Mouse (Mus musculus) spleen, adult 2 months (tissue): ENCODE measurements around the gene Idh3b. TPM values are rescaled to one million over a fixed set of nuclear protein-coding genes. Genes with fewer than 3 reads are reported as not detected.

ENCODE experiments used
- DNase-seq, 2 experiments: peaks; one replicate each; pipeline versions ENCODE4 v3.0.0 to v3.0.0-alpha.2; 2012 to 2021; ENCODE audit warnings: low spot score in 2 of 2, low read depth in 1 of 2
- H3K27ac ChIP-seq: fragments of 200-500 bp; 2 replicates; pipeline ENCODE4 v1.5.1; 2012; ENCODE audit warnings: low read length, inconsistent platforms; ENCODE audit not compliant: insufficient read depth
- H3K27me3 ChIP-seq: fragments of 200-500 bp; 2 replicates; pipeline ENCODE4 v1.6.1; 2012; ENCODE audit warnings: mild to moderate bottlenecking, moderate library complexity, low read length, inconsistent platforms; ENCODE audit not compliant: control insufficient read depth, insufficient read depth
- H3K36me3 ChIP-seq: fragments of 200-500 bp; 2 replicates; pipeline ENCODE4 v1.6.1; 2012; ENCODE audit warnings: mild to moderate bottlenecking, low read length, inconsistent platforms; ENCODE audit not compliant: control insufficient read depth, insufficient read depth
- H3K4me1 ChIP-seq: fragments of 200-500 bp; 2 replicates; pipeline ENCODE4 v1.6.1; 2011; ENCODE audit warnings: inconsistent platforms; ENCODE audit not compliant: control insufficient read depth, insufficient read depth, insufficient read length
- H3K4me3 ChIP-seq: fragments of 200-500 bp; 2 replicates; pipeline ENCODE4 v1.5.1; 2011; ENCODE audit warnings: mild to moderate bottlenecking, inconsistent platforms; ENCODE audit not compliant: insufficient read depth, insufficient read length; ENCODE audit errors: extremely low read depth
- CTCF ChIP-seq: fragments of 200-500 bp; IDR thresholded peaks from 2 replicates; pipeline ENCODE4 v1.5.1; 2011; ENCODE audit warnings: mild to moderate bottlenecking, inconsistent platforms; ENCODE audit not compliant: insufficient read depth, insufficient read length, insufficient replicate concordance; ENCODE audit errors: extremely low read depth
- POLR2A ChIP-seq: fragments of 200-500 bp; IDR thresholded peaks from 2 replicates; pipeline ENCODE4 v1.6.1; 2011; ENCODE audit warnings: low read depth, low read length, inconsistent platforms
- WGBS: fragments of 180-500 bp; shearing (Covaris S2); methylation state at CpG from one replicate; pipeline ENCODE4 v1.1.7; 2018; 5-methylcytosine and 5-hydroxymethylcytosine counted together
- polyA plus RNA-seq: library from polyadenylated mRNA; depleted of rRNA; stranded (reverse); fragments of >200 nt; gene quantifications from 2 replicates; pipeline ENCODE4 v1.2.3, GENCODE M21; 2012; rRNA removed

Gene Idh3b
- polyA plus RNA-seq, 1 experiment: 76.2 TPM

DNA sequence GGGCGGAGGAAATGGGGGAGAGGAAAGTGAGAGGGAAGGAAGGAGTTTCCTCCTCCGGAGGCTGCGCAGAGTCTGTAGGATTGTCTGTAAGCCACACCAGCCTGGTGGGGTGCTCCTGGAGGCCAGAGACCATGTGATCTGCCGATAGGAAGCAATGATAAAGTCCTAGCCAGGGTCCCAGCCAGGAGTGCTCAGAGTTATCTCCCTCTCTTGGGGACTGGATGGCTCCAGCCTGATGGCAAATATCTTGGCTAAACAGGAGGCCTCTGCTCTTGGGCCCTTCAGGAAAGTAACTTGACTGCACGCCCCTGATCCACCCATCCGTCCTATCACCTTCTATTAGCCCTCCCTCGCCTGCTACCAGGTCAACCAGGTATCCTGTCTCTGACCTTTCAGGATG lies 36.1 kb downstream of the Idh3b start:
- Histone ChIP-seq H3K36me3 (no peaks in the 10 kb centered on the region), H3K4me1 (no peaks in the 10 kb centered on the region), H3K4me3 (no peak overlapping the region), H3K27me3 (no peaks in the 10 kb centered on the region), H3K27ac (no peak overlapping the region)
- 75% methylated on average over 7 of the region's 7 CpGs for WGBS
- TF ChIP-seq POLR2A: no peak
- no peak for TF ChIP-seq CTCF
- no peak for DNase-seq

GRCm38 (mm10) chr2:130246912-130247311 lies 37.4 kb downstream of the Idh3b start:
- WGBS: 54% methylated on average over 9 of the region's 9 CpGs
- TF ChIP-seq POLR2A (no peak), CTCF (no peak)

More at GRCm38 (mm10) chr2:130246912-130247311, 37.4 kb downstream of the Idh3b start:
- Histone ChIP-seq H3K36me3 (no peaks in the 10 kb centered on the region), H3K27ac (no peak overlapping the region), H3K27me3 (no peaks in the 10 kb centered on the region; the same call in 1 of the 2 replicates), H3K4me3 (no peak overlapping the region), H3K4me1 (no peaks in the 10 kb centered on the region)
- DNase-seq: no peak

Other genes starting within 250 kb of the Idh3b start
- gene Tgm6, start 172.1 kb downstream of the Idh3b start, polyA plus RNA-seq: not detected in 2 replicates
- 255 and 272 TPM in 2 replicates for gene Snrpb, start 105.1 kb downstream of the Idh3b start, polyA plus RNA-seq
- gene Tmc2, start 89.4 kb downstream of the Idh3b start, polyA plus RNA-seq: not detected in 2 replicates
- gene Nop56, start 10.1 kb downstream of the Idh3b start, polyA plus RNA-seq: 66.3 and 80.1 TPM in 2 replicates
- 1.5 and 1.7 TPM in 2 replicates for gene Ebf4, start 10.6 kb upstream of the Idh3b start, polyA plus RNA-seq
- 15.6 and 29.7 TPM in 2 replicates for gene Cpxm1, start 113.0 kb upstream of the Idh3b start, polyA plus RNA-seq
- gene Gm28372, start 120.7 kb upstream of the Idh3b start, polyA plus RNA-seq: not detected in 2 replicates
- gene 1700020A23Rik, start 120.7 kb upstream of the Idh3b start, polyA plus RNA-seq: not detected in 2 replicates
- gene Tmem239, start 121.9 kb upstream of the Idh3b start, polyA plus RNA-seq: not detected in 2 replicates
- gene Vps16, start 139.8 kb upstream of the Idh3b start, polyA plus RNA-seq: 84.8 and 97.5 TPM in 2 replicates
- 33.2 and 35.3 TPM in 2 replicates for gene Pced1a, start 140.2 kb upstream of the Idh3b start, polyA plus RNA-seq
- 31.9 and 37.4 TPM in 2 replicates for gene Ptpra, start 165.7 kb upstream of the Idh3b start, polyA plus RNA-seq